Comparison of ENCODE assay signal across 21 mouse cellular contexts in genomic region chr9:56271326-56272246, GRCm38 (mm10).
DNase-seq lines count a peak whose midpoint lies in the region; ATAC-seq and TF ChIP-seq lines count a peak whose summit lies in the region.
"Had no signal": no experiment of that assay in that cellular context is flagged by ENCODE, and none has a peak within 500 bp of the region (broad histone marks: within the 10 kb centered on the region; RNA-seq: fewer than 3 reads in every experiment).

No protein-coding gene starts in this region.

- no peak overlapping the region for H3K9ac ChIP-seq in forebrain, embryonic 13.5 days
- H3K9ac ChIP-seq in forebrain, embryonic 11.5 days (ENCODE audit: low read length), result no peak overlapping the region
- peak overlapping the region; percentile 22; the same call in 1 of the 2 replicates for H3K9ac ChIP-seq in hindbrain, embryonic 16.5 days (ENCODE audit: low read depth, low read length)
- H3K9ac ChIP-seq in midbrain, embryonic 16.5 days (ENCODE audit: low read depth, low read length), result no peak overlapping the region
- H3K9ac ChIP-seq: liver, embryonic 13.5 days had no signal

- ATAC-seq in forebrain, embryonic 13.5 days, result peak; percentile 78
- no peak for ATAC-seq in forebrain, embryonic 11.5 days (replicated peaks; ENCODE audit: low FRiP score)
- peak; percentile 50 for ATAC-seq in hindbrain, embryonic 16.5 days
- no peak for ATAC-seq in midbrain, embryonic 16.5 days
- ATAC-seq: inflammation-experienced regulatory T-cells, adult 6 months; lung, postnatal 0 days had no signal

- peak overlapping the region; percentile 54; the same call in 1 of the 2 replicates for H3K27ac ChIP-seq in forebrain, embryonic 13.5 days
- no peak overlapping the region for H3K27ac ChIP-seq in forebrain, embryonic 11.5 days (ENCODE audit: low read depth, low read length)
- peak overlapping the region; percentile 39; the same call in 1 of the 2 replicates for H3K27ac ChIP-seq in hindbrain, embryonic 16.5 days (ENCODE audit: low read depth, low read length)
- peak overlapping the region; percentile 7; the same call in 1 of the 2 replicates for H3K27ac ChIP-seq in midbrain, embryonic 16.5 days (ENCODE audit: low read length)
- H3K27ac ChIP-seq: embryonic facial prominence, embryonic 10.5 days; limb, embryonic 10.5 days; liver, embryonic 13.5 days had no signal

- TF ChIP-seq CTCF in brain, embryonic 14.5 days (IDR thresholded peaks at IDR 0.05; ENCODE audit: borderline replicate concordance, extremely low read depth, insufficient read depth, insufficient read length), result no peak

- no peaks in the 10 kb centered on the region for H3K36me3 ChIP-seq in forebrain, embryonic 13.5 days (ENCODE audit: poor library complexity, severe bottlenecking)
- H3K36me3 ChIP-seq in forebrain, embryonic 11.5 days (ENCODE audit: control insufficient read depth, insufficient read depth, low read length), result no peaks in the 10 kb centered on the region
- H3K36me3 ChIP-seq in hindbrain, embryonic 16.5 days (ENCODE audit: control insufficient read depth, insufficient read depth, low read length), result no peaks in the 10 kb centered on the region
- no peaks in the 10 kb centered on the region for H3K36me3 ChIP-seq in midbrain, embryonic 16.5 days (ENCODE audit: control insufficient read depth, insufficient read depth, low read length)
- H3K36me3 ChIP-seq: embryonic facial prominence, embryonic 10.5 days; limb, embryonic 10.5 days; liver, embryonic 13.5 days had no signal

- H3K4me2 ChIP-seq in forebrain, embryonic 13.5 days, result peak overlapping the region; percentile 32
- no peak overlapping the region for H3K4me2 ChIP-seq in forebrain, embryonic 11.5 days (ENCODE audit: low read depth, low read length, severe bottlenecking)
- H3K4me2 ChIP-seq in hindbrain, embryonic 16.5 days (ENCODE audit: low read length), result peak overlapping the region; percentile 29
- H3K4me2 ChIP-seq in midbrain, embryonic 16.5 days (ENCODE audit: low read length), result peak overlapping the region; percentile 26; the same call in 1 of the 2 replicates
- H3K4me2 ChIP-seq: liver, embryonic 13.5 days had no signal

- WGBS in forebrain, embryonic 13.5 days, result 61% methylated on average over 21 of the region's 21 CpGs
- WGBS in forebrain, embryonic 11.5 days, result 82% methylated on average over 21 of the region's 21 CpGs
- 55% methylated on average over 21 of the region's 21 CpGs for WGBS in hindbrain, embryonic 16.5 days
- WGBS in midbrain, embryonic 16.5 days, result 65% methylated on average over 21 of the region's 21 CpGs

- no peak for DNase-seq in forebrain, embryonic 11.5 days (ENCODE audit: low spot score)
- peak; percentile 81 for DNase-seq in brain, embryonic 14.5 days (ENCODE audit: low read depth)
- DNase-seq in lung, postnatal 14 days, result no peak
- DNase-seq in urinary bladder, postnatal 4 days (ENCODE audit: low spot score in 2 of 2), result no peak
- no peak for DNase-seq in ovary, postnatal 14 days (ENCODE audit: low spot score)
- DNase-seq: adrenal gland, postnatal 36 days; cerebellum, adult 11 months; cerebellum, postnatal 36 days; heart, adult 11 months; kidney, postnatal 10 days; liver, embryonic 13.5 days; right cerebral cortex, postnatal 14 days had no signal

- no peaks in the 10 kb centered on the region for H3K9me3 ChIP-seq in forebrain, embryonic 13.5 days (replicated peaks)
- no peaks in the 10 kb centered on the region for H3K9me3 ChIP-seq in forebrain, embryonic 11.5 days (ENCODE audit: control insufficient read depth, low read length)
- H3K9me3 ChIP-seq in hindbrain, embryonic 16.5 days (ENCODE audit: control insufficient read depth, low read length), result no peaks in the 10 kb centered on the region
- H3K9me3 ChIP-seq in midbrain, embryonic 16.5 days (replicated peaks; ENCODE audit: control insufficient read depth, low read length, poor library complexity, severe bottlenecking), result peaks cover 3% of the 10 kb centered on the region; the same call in 1 of the 2 replicates
- H3K9me3 ChIP-seq: embryonic facial prominence, embryonic 10.5 days; limb, embryonic 10.5 days; liver, embryonic 13.5 days had no signal

- TF ChIP-seq POLR2A in brain, embryonic 14.5 days (IDR thresholded peaks at IDR 0.05; ENCODE audit: borderline replicate concordance, extremely low read depth, insufficient read depth, insufficient read length, poor library complexity, severe bottlenecking), result no peak

- no peaks in the 10 kb centered on the region for H3K27me3 ChIP-seq in forebrain, embryonic 13.5 days
- no peaks in the 10 kb centered on the region for H3K27me3 ChIP-seq in forebrain, embryonic 11.5 days (ENCODE audit: control insufficient read depth, insufficient read depth, low read length)
- no peaks in the 10 kb centered on the region for H3K27me3 ChIP-seq in hindbrain, embryonic 16.5 days (replicated peaks; ENCODE audit: control insufficient read depth, insufficient read depth, low read length)
- H3K27me3 ChIP-seq in midbrain, embryonic 16.5 days (ENCODE audit: control insufficient read depth, insufficient read depth, low read depth, low read length), result no peaks in the 10 kb centered on the region
- H3K27me3 ChIP-seq: CH12.LX; liver, embryonic 13.5 days had no signal

- H3K4me3 ChIP-seq in forebrain, embryonic 13.5 days, result no peak overlapping the region
- H3K4me3 ChIP-seq in forebrain, embryonic 11.5 days (ENCODE audit: low read depth, low read length), result no peak overlapping the region
- no peak overlapping the region for H3K4me3 ChIP-seq in hindbrain, embryonic 16.5 days (ENCODE audit: low read length)
- H3K4me3 ChIP-seq in midbrain, embryonic 16.5 days (ENCODE audit: low read depth, low read length), result no peak overlapping the region
- H3K4me3 ChIP-seq: embryonic facial prominence, embryonic 10.5 days; erythroblast, embryonic 14.5 days; limb, embryonic 10.5 days; liver, embryonic 13.5 days had no signal

- peaks cover 9% of the 10 kb centered on the region; the same call in 1 of the 2 replicates for H3K4me1 ChIP-seq in forebrain, embryonic 13.5 days
- no peaks in the 10 kb centered on the region for H3K4me1 ChIP-seq in forebrain, embryonic 11.5 days (replicated peaks; ENCODE audit: control insufficient read depth, insufficient read depth, low read length)
- H3K4me1 ChIP-seq in hindbrain, embryonic 16.5 days (ENCODE audit: control insufficient read depth, insufficient read depth, low read depth, low read length), result peaks cover 3% of the 10 kb centered on the region
- peaks cover 5% of the 10 kb centered on the region; the same call in 1 of the 2 replicates for H3K4me1 ChIP-seq in midbrain, embryonic 16.5 days (ENCODE audit: control insufficient read depth, insufficient read depth, low read length)
- H3K4me1 ChIP-seq: embryonic facial prominence, embryonic 10.5 days; limb, embryonic 10.5 days had no signal

Comparison
In these comparisons a context has a peak if more than half of its experiments do, and no peak if none do; other contexts are left out.
1. ATAC-seq: peak in forebrain, embryonic 13.5 days (single experiment) and hindbrain, embryonic 16.5 days (single experiment); none in forebrain, embryonic 11.5 days (single experiment) and midbrain, embryonic 16.5 days (single experiment).